Mouse (Mus musculus): ENCODE data around the gene Manbal.

The Manbal gene

DNA sequence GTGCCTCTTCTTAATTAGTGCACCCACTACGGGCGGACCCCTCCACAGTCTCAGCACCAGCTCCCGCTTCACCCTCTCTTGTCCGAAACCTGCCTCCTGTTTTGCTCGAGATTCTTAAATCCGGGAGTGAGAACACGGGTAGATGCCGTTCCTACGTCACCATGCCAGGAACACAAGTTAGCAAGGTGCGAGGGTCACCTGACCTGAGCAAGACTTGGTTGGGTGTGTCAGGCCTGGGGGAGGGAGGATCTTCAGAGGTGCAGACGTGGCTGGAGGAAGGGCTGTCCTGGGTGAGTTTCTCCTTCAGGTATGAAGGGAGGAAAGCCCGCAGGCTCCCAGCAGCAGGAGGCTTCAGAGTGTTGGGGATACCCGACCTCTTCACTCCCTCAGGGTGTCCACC is 50.8 kb downstream of the Manbal start, which contains the start of gene Src:
TSS of gene Src (plus strand) at position 239 of the 400 bp plus-strand sequence.
- peak; percentile 89 for DNase-seq

GRCm38 (mm10) chr2:157418609-157419071 is 51.2 kb downstream of the Manbal start:
- DNase-seq, result no peak

- no peak for DNase-seq
Measured at GRCm38 (mm10) chr2:157419506-157419905, 52.1 kb downstream of the Manbal start.

- DNase-seq, result peak; percentile 88
Measured at GRCm38 (mm10) chr2:157420404-157420803, 53.0 kb downstream of the Manbal start.

GRCm38 (mm10) chr2:157422062-157422655 is 54.8 kb downstream of the Manbal start:
- DNase-seq, result no peak

GRCm38 (mm10) chr2:157422854-157423705 is 55.7 kb downstream of the Manbal start:
- DNase-seq, result peak; percentile 96

GRCm38 (mm10) chr2:157423706-157424125 is 56.3 kb downstream of the Manbal start:
- DNase-seq, result peak; percentile 89

GRCm38 (mm10) chr2:157424126-157424903 is 56.9 kb downstream of the Manbal start:
- DNase-seq, result peak; percentile 93

- DNase-seq, result peak; percentile 93
Measured at GRCm38 (mm10) chr2:157424904-157425642, 57.7 kb downstream of the Manbal start.

- peak; percentile 90 for DNase-seq
Measured at GRCm38 (mm10) chr2:157425643-157425988, 58.2 kb downstream of the Manbal start.

DNA sequence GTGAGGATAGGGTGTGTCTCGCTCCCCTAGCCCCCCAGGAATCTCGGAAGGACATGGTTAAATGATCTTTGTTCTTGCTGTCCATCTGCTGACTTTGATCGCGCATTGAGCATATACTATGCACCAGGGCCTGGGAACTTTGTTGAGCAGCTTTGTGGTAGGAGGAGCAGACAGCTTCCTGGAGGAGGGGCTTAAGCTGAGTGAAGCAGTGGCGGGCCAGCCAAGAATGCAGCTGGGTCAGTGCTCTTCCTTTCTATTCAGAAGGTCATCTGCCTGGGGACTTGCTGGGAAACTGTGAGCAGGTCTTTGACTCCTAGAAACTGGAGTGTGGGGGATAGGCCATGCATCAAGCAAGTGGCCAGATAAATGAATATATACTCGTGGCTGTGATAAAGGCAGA is 58.8 kb downstream of the Manbal start:
- peak; percentile 95 for DNase-seq

GRCm38 (mm10) chr2:157427164-157427563 is 59.8 kb downstream of the Manbal start:
- DNase-seq, result peak; percentile 80

DNA sequence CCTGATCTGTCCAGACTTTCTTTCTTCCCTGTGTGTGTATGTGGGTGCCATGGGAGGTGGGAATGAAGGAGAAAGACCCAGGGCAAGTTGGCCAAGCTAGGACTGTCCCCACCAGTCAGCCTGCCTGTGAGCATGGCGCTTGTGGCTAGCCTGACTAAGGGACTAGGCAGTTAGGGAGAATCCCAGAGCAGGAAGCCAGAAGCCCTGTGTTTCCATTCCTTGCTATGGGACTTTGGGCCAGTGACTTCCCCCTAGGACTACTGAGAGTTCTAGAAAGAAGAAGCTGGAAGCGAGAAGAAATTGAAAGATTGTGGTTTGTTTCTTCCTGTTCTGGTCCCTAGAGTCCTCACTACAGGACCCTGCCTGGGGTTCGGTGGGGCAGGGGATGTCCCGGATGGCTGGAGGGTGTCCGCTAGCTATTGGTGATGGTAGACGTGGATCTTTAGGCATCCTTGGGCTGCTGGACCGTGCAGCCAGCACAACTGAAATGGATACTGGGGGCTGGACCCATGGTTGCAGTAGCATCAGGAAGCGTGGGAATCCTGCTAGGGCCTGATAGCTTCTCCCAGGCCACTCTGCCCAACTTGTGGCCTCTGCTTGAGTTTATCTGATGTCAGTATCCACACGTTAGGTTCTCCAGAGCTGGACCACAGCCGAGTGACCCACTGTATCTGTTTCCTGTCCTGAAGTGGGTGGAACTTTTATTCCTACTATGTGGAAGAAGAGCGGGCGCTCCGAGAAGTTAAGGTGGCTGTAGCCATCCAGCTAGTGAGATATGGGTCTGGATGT is 61.2 kb downstream of the Manbal start:
- peak; percentile 94 for DNase-seq

GRCm38 (mm10) chr2:157429735-157430134 is 62.3 kb downstream of the Manbal start:
- no peak for DNase-seq

DNA sequence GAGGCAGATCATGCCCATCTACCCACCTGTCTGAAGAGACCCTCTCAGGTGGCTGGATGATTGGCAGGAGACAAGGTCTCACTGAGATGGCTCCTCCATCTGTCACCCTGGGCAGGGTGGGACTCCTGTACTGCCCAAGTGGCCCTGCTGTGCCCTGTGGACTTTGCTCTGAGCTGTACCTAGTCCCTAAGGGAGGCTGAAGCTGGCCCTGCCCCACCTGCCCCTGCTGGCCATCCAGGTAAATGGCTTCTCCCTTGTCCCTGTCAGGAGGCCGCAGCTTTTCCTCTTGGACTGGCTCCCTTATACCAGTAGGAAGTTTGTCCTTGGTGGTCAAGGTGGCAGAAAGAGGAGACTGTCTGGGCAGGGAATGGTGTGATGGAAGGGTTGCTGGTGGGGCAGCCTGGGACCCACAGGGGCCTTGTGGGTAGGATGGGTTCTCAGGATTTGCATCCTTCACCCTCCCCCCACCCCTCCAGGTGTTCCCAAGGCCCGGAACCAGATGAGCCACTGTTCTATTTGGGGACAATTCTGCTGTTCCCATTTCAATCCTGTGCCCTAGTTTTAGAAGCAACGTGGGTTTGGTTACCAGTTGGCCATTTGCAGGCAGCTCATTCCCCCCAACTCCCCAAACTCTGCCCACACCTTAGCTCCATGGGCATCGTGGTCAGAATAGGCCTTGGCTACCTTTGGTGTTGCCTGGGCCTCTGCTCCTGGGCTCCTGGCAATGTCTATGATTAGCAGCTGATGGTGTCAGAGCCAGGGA is 63.5 kb downstream of the Manbal start:
- DNase-seq, result no peak

- no peak for DNase-seq
Measured at GRCm38 (mm10) chr2:157431912-157432311, 64.5 kb downstream of the Manbal start.

DNA sequence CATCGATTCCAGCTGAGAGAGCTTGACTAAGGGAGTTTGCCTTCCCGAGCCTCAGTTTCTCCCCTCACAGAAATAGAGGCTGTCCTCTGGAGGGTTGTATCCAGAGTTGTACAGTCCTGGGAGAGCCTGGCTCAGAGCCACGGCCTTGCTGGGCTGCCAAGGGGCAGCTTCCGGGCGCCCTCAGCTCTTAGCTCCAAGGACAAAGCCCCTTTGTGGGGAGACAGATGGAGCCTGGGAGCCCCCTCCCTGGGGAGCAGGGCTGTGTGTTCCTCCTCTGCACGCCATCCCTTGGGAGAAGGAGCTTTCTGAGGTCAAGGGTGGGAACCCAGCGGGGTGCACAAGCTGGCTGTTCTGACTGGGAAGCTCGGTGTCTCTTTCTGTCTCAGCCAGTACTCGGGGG is 65.1 kb downstream of the Manbal start:
- DNase-seq, result no peak

DNA sequence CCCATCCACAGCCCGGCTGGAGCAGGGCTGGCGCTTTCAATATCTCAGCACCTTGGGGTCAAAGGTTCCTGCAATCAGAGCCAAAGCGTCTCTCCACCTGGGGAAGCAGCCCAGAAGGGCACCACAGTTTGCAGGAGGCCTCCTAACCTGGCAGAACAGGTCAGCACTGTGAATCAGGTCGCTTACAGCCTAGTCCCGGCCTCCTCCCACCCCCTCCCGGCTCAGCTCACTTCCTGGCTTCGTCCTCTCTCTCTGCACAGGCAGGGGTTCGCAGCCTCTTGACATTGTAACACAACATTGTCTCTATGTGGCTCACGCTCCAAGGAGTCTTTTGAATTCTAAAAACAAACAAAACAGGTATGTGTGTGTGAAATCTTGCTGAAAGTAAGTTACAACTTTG is 66.6 kb downstream of the Manbal start:
- DNase-seq, result no peak

- DNase-seq, result no peak
Measured at GRCm38 (mm10) chr2:157434497-157434896, 67.1 kb downstream of the Manbal start.

DNA sequence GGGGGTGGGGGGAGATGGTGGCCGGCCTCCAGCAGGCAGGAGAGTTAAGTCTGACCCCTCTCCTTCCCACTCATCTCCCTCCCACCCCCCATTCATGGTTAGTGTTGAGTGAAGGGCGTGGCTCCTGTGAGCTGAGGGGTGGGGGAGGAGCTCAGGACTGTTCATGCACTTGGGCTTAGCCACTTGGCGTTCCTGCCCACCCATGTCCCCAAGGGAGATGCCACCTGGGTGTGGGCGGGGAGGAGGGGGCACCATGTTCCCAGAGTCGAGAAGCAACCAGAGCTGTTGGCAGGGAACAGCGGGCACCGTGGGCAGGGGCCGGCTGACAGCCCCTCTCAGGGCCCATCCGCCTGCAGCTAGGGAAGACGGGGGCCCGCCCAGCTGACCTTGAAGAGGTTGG is 69.1 kb downstream of the Manbal start:
- no peak for DNase-seq

GRCm38 (mm10) chr2:157437123-157437522 is 69.7 kb downstream of the Manbal start:
- no peak for DNase-seq

All from heart, adult 11 months (tissue).